Comparison of ENCODE assay signal across 15 mouse cellular contexts in the genomic region with DNA sequence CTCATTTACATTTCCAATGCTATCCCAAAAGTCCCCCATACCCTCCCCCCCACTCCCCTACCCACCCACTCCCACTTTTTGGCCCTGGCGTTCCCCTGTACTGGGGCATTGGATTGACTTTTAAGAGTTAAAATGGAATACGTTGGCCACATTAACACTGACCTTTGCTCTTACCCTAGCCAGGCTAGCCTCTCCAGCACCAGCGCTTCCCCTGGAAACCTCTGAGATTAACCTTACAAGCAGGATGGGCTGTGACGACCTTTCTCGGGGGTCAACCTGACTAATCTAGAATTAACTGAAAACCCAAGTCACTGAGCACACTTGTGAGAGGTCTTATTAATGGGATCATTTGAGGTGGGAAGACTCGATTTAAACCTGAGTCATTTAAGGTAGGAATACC.
DNase-seq lines count a peak whose midpoint lies in the region.
"Had no signal": no experiment of that assay in that cellular context is flagged by ENCODE, and none has a peak within 500 bp of the region (broad histone marks: within the 10 kb centered on the region; RNA-seq: fewer than 3 reads in every experiment).

No protein-coding gene starts in this region.

- peak; percentile 70 for DNase-seq in kidney, adult 11 months
- no peak for DNase-seq in kidney, postnatal 4 days
- peak; percentile 23 for DNase-seq in retina, postnatal 1 day
- DNase-seq in retina, embryonic 14.5 days (ENCODE audit: low spot score): no peak
- DNase-seq in kidney, postnatal 14 days: peak; percentile 33
- no peak for DNase-seq in urinary bladder, adult 18-20 months (ENCODE audit: low spot score in 2 of 2)
- no peak for DNase-seq in spleen, postnatal 4 days (ENCODE audit: low spot score in 2 of 2)
- DNase-seq: adrenal gland, postnatal 14 days; cerebellum, adult 11-12 months; cerebellum, adult 9-10 months; cerebellum, postnatal 36 days; gastrocnemius, adult 2 months; gastrocnemius, postnatal 25 days; heart, postnatal 10 days; heart, postnatal 4 days had no signal

Comparison
In these comparisons a context has a peak if more than half of its experiments do, and no peak if none do; other contexts are left out.
1. DNase-seq: peak in kidney, adult 11 months (single experiment), retina, postnatal 1 day (single experiment) and kidney, postnatal 14 days (single experiment); none in kidney, postnatal 4 days (0 of 2), retina, embryonic 14.5 days (single experiment), urinary bladder, adult 18-20 months (0 of 2) and spleen, postnatal 4 days (0 of 2).